Mouse (Mus musculus) CH12F3 (cell line): ENCODE measurements around the gene Ccdc137.

Experiments used
- in situ Hi-C: fragments of 300-500 bp; cut with MboI; formaldehyde crosslinking; loops from 2 replicates; pipeline ENCODE4 v1.14.3; 2020; ENCODE audit warnings: low sequenced_read_pairs

Ccdc137 gene

DNA sequence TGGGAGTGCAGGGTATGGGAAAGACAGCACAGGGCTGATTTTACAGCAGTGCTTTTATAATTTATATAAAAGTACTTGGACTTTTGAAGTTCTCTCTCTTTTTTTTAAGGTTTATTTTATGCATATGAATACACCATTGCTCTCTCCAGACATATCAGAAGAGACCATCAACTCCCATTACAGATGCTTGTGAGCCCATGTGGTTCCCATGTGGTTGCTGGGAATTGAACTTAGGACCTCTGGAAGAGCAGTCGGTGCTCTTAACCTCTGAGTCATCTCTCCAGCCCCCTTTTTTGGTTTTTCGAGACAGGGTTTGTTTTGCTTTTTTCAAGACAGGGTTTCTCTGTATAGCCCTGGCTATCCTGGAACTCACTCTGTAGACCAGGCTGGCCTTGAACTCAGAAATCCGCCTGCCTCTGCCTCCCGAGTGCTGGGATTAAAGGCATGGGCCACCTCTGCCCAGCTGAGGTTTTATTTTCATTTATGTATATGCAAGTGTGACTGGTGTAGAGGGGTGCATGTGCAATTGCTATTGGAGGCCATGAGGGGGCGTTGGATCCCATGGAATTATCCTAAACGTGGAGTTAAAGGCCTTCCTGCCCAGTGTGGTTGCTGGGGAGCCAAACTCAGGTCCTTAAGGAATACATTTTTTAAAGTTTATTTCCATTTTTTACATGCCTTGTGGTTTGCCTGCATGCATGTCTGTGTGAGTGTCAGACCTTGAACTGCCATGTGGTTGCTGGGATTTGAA, 1.1 kb downstream of the Ccdc137 start:
- in situ Hi-C loops = no loop called here

DNA sequence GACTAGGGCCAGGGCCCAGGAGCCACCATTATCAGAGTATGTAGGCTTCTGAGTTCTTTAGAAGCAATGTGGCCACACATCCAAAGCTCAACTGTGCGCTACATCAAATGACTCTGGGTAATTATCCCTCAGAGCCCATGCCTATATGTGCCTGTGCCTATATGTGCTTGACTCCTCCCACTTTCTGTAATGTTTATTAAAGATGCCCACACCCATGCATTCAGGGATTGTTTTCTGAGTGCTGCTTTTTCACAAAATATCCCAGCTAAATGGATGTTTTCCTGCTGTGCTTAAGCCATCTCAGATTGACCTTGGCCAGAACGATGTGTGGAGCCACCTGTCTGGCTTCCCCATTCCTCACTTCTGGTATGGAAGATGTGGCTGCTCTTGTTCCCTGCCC, 5.6 kb downstream of the Ccdc137 start:
- in situ Hi-C loops = no loop called here

DNA sequence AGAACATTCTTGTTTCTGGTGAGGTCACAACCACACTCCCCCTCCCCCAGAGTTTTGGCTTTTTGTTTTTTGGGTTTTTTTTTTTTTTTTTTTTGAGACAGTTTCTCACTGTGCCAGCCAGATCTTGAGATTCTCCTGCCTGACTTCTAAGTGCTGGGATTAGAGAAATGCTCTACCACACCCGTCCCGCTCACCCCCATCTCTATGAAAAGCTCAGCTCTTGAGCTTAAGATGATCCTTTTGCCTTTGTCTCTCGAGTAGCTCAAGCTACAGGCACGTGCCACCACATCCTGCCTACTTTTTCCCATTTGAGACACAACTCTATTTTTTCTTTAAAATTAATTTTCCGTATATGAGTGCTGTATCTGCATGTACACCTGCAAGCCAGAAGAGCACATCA, 6.5 kb downstream of the Ccdc137 start:
- in situ Hi-C loops = no loop called here

DNA sequence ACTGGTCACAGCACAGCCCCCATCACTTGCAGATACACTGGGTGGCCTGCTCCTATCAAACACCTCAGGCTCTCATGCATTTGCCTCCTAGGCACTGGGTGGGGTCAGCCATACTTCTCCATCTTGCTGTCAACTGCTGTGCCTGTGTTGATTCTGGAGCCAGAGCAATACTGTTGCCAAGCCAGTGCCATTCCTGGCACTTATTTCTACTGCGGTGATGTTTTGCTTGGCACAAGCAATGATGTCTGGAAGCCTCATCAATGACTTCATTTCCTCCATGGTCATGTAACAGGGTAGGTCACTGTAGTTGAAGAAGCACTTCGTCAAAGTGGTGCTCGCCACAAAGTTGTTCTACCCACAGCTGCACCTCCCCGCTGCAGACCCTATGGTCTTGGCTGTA, 7.6 kb downstream of the Ccdc137 start:
- in situ Hi-C loops = no loop called here

DNA sequence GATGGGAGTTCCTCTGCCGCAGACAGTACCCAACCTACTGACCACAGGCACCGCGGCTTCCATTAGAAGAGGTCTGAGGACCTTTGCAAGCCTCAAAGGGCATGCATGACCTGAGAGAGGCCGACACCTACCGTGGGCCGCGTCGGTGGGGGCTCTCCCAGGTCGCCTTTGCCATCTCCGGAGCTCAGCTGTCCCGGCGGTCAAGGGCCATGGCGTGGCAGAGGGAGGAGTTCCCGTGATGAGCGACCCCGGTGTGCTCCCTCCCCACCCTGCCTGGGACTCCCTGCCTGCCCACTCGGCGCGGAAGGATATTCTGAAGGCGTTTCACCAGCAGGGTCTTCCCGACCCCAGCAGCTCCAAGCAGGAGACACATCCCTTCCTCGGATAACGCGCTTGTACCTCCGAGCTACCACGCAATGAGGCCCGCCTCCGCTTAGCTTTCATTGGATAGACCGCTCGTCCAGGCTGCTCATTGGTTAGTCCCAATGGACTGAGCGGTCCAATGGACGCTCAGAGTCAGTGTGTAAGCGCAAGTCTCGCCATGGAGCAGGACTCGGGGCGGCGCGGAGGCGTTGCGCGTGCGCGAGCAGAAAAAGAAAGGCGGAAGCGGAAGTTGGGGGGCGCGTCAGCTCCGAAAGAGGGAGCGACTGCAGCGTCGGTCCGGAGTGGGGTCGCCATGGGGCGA, 9.3 kb downstream of the Ccdc137 start, which contains the start of gene Arl16:
Gene Arl16 (minus strand): TSS at position 557 of the 685 bp plus-strand sequence.
- in situ Hi-C loops = no loop called here

DNA sequence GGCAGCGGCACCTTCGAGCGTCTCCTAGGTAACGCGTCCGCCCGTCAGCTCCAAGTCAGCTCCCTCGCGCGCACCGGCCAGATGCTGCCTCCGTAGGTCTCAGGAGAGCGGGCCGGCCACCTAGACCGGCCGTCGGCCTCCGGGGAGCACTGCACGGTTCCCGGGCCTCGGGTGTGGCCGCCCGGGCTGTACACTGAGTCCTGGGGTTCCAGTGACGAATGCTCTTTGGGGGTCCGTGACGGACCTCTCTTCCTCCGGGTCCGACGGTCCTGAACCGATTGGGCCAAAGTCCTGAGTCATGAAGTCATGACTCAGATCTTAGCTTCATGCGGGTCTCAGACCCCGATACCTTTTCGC, 9.8 kb downstream of the Ccdc137 start:
- in situ Hi-C loops = no loop called here

DNA sequence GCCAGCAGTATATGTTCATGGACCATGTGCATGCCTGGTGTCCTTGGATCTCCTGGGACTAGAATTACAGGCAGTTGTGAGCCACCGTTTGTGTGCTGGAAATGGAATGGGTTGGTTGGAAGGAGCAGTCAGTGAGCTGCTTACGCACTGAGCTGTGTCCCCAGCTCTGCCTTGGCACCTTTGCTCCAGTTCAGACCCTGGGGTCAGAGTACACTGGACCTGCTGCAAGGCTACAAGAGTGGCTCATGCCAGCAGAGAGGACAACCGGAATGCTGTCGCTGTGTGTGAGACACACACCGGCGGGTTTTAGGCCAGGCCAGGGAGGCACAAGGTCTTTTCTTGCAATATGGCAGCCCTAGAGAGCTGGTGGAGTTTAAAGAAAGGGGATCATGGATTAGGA, 14.1 kb downstream of the Ccdc137 start:
- in situ Hi-C loops = no loop called here

DNA sequence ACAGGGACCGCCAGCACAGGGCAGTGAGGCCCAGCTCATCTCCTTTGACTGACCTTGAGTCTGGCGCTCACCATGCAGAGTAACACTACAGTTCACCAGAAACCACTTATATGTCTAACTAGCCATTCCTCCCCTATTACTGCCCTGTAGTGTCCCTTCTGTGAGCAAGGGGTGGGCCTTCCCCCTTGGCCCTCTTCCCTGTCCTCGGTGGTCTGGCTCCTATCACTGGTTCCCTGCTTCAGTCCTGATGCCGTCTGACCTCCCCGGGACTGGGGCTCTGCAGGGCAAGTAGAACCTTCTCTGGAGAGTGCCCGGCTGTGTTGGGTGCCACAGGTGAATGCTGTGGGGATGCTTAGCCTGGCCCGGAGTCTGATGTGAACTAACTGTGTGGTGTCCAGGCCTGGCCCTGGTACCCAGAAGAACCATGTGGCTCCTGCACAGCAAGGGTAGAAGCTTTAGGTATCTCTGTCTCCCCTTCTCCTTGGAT, 25.6 kb downstream of the Ccdc137 start:
- in situ Hi-C loops = no loop called here

DNA sequence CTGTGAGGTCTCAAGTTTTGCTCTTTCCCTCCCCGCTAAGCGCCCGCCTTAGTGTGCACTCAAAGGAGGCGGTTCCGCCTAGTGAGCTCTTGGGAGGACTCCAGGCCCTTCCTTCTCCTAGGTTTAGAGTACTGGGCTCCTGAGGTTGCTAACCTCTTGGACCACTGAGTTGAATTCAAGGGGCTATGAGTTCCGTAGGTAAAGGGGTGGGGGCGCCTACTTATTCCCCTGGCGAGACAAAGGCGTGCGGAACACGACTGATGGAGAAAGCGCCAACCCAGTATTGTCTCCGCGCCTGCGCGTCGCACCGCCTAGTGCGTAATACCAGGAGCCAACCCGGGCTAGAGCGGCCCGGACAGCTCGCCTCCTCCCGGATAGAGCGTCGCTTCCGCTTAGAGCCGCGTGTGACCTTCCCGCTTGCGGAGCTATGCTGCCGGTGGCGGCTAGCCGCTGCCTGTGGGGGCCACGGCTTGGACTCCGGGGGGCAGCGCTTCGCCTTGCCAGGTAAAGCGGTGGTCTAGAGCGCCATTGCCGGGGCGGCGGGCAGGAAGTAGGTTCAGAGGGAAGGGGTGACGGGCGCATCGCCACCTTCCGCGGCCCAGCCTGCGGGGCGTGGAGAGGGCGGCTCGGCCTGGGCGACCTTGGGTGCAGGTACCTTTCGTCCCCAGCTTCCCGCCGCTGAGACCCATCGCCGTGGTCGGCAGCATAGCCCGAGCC, 26.5 kb downstream of the Ccdc137 start, which contains the start of gene Mrpl12:
Gene Mrpl12 (plus strand): TSS at position 349 of the 717 bp plus-strand sequence.
- in situ Hi-C loops = no loop called here

DNA sequence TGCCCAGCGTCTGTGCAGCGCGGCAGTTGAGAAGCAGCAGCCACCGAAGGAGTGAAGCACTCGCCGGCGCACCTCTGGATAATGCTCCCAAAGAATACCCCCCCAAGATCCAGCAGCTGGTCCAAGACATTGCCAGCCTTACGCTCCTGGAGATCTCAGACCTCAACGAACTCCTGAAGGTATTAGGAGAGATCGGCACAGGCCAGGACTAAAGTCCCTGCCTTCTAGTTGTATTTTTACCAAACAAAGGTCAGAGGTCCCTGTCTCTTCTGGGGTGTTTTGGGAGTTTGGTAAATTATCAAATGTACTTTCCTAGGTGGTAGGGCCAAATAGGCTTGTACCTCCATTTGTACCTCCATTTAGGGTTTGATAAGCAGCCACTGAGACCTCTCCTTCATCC, 27.3 kb downstream of the Ccdc137 start:
- in situ Hi-C loops = no loop called here

DNA sequence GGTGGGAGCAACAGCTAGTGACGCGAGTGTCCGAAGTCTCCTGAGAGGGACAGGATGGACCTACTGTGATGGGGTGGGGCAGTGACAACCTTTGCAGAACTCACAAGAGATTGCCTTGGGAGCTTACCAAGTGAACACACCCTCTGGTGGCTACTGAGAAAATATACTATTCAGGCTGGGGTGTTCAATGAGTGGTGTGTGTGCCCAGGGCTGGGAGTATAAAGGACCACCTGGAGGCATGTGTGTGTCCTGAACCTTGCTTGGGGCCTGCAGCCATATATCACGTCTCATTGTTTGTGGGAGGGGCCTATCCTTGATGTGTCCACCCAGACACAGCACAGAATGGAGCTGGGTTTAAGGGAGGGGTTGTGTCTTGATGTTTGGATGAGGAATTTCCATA, 30.6 kb downstream of the Ccdc137 start:
- in situ Hi-C loops = no loop called here

DNA sequence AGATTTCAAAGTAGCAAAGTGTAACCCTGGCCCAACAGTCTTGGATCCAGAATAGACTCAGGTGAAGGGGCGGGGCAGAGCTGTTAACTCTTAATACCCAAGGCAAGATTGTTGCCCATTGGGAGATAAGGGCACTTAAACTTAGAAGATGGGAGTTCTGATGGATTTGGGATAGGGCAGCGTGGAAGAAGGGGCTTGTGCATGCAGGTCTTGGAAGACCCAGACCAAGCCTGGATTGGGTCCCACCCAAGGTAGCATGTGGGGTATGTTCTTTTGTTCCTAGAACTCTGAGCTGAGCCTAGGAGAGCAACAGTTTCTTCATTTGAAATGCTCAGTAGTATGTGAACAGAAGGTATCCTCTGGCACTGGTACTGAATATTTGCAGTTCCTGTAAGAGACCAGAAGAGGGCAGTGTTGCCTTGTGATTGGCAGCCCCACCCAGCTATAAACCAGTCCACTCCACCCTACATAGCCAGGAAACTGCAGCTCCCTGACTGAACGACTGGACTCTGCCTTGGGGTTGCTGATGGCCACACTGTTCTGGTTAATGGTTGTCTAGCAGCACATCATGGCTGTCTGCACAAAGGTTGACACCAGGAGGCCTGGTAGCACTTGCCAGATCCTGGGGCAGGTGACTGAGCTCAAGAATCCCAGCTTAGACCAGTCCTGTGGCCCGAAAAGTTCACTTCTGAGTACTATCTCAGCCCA, 31.3 kb downstream of the Ccdc137 start:
- in situ Hi-C loops = no loop called here

DNA sequence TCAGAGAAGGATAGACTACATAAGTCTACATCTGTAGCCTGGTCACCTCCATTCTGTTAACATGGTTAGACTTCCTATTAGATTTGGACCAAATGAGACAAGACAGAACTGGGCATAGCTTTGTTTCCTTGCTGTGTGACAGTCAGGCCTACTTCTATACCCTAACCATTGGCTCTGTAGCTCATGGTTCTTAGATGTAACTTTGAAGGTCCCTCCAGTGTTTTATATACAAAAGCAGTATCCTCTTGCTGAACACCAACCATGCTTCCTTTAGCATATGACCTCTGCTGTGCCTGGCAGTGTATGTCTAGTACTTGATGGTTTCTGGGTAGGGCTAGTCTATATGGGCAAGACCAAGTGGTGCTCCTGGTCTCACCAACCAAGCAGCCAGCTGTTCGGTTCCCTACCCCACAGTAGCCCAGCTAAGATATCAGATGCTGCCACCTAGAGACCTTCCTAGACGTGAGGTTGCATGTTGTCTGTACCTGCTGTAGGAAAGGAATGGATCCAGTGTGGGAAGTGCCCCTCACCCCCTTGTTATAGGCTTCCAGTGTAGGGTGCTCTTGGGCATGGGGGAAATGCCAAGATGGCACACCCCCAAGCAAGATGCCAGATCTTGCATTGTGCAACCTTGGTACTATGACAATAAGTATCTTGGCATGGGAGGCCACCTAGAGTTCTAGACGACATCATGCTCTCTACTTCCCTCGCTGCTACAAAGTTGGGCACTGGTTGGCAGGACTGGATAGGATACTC, 32.6 kb downstream of the Ccdc137 start:
- in situ Hi-C loops = no loop called here

DNA sequence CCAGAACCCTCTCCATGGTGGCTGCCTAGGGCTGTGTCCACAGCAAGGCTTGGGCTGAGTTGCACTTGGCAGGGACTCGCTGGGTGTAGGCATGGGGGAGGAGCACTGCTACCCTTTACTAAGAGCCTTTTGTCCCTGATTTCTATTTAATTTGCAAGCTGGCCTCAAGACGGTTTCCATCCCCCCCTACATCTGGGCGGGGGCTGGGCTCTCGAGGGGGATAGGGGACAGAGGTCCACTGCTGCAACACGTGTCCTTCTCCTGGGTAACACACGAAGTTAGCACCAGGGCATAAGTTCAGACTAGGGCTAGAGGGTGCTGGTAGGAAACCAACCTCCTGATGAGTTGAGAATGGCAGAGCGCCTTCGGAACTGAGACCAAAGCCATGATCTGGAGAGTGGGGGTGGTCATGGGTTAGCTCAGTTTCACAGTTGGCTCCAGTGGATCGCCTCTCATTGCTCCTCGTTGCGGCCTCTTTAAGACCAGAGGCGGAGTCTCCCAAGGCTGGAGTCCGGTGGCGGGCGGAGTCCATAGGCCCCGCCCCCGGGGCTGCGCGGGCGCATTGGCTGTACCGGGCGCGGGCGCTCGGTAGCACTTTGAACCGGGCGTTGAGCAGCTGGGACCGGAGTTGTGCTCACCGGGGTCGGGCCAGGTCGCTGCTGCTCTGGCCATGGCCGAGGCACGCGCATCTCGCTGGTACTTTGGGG, 33.6 kb downstream of the Ccdc137 start, which contains the start of gene Slc25a10:
Gene Slc25a10 (plus strand): TSS at position 524 of the 707 bp plus-strand sequence.
- in situ Hi-C loops = no loop called here

DNA sequence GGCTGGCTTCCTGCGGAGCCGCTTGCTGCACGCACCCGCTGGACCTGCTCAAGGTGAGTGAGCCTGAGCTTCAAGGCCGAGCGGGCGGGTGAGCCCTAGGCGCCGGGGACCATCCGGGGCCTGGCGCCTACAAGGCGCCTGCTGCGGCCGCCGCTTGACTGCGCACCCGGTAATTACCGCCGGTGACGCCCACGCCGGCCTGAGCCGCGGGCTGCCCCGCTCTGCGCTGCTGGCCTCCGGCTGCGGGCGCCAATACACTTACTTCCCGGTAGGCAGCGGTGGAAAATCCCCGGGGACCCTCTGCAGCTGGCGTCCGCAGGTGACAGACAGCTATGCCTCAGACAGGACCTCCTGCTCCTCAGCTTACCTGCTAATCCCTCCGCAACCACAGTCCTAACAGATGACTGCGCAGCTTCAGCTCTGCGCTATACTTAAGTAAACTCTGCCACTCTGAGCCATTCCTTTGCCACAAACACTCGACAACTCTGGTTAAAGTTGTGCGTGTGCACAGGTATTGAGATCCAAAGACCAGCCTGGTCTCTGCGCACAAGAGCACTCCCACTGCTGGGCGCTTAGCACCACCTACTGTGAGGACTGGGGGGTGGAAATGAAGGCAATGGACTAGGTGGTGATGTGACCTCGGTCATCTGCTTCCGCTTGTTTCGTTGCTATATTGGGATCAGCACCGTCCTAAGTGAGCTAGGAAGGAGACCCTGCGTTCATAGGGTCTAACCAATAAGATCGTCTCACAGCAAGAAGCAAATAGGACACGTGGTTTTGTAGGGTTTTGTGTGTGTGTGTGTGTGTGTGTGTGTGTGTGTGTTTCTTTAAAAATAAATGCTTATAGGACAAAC, 34.3 kb downstream of the Ccdc137 start:
- in situ Hi-C loops = no loop called here

DNA sequence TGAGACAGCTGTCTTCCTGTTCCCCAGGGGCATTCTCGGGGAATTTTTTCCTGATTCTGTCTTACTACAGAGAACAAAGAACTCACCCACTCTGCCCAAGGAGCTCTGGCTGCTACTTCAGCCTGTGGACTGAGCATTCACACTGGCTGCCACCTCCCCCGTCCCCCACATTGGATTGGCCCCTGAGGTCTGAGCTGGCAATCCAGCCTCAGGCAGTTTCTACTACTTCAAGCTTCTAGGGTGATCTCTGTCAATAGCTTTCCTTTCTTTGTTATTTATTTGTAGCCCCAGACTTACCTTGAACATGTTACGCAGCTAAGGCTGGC, 34.9 kb downstream of the Ccdc137 start:
- in situ Hi-C loops = no loop called here

DNA sequence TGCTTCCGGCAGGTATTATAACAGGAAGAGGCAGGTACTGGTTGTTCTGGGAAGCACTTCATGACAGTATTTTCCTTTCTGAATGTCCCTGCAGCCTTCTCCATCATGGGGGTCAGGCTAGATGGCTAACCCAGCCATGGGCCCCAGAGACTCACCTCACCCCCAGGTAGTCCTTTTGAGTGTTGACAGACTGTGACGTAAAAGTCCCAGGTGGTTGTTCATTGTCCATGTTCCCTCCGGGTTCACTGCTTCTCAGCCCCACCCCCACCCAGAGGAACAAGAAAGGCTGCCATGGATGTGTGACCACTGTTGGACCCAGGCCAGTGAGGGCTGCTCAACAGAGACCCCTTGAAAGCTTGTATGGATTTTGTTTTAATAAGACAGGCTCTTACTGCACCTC, 35.4 kb downstream of the Ccdc137 start:
- in situ Hi-C loops = no loop called here

DNA sequence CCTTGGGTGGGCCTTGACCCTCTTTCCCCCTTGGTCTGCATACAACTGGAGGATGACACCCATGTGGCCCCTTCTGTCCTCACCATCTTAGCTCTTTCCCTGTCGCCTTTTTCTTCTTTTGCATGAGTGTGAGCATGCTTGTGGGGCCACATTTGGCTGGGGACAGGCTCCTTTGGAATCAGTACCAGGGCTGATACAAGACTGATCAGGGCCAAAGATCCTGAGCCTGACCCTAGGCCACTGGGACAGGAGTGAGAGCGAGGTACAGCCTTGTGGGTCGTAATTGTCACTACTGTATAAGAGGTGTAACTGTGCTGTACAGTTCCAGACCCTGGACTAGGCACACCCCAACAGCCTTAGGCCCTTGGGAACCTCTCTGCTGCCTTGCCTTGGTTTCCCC, 36.0 kb downstream of the Ccdc137 start:
- in situ Hi-C loops = no loop called here

DNA sequence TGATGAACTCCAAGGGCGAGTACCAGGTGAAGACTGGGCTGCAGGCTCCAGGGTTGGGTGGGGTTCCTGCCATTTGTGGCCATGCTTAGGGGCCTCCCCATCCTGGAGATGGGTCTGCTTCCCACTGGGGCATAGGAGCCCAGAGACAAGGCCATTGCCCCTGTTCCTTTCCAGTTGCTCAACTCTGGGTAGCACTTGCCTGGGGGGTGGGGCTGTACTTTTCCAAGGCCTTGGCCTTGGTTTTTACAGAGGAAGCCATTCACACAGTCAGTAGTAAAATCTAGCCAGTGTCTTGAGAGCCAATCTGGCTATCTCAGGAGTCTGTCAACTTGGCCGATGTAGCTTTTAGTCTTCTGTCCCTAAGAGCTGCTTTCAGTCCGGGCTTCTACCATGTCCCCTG, 39.5 kb downstream of the Ccdc137 start:
- in situ Hi-C loops = no loop called here
